Mouse (Mus musculus) heart, postnatal 4 days (tissue): ENCODE measurements around the gene Zdhhc17. TPM values are rescaled to one million over a fixed set of nuclear protein-coding genes. Genes with fewer than 3 reads are reported as not detected.

Source experiments
- DNase-seq: peaks from one replicate; pipeline ENCODE4 v3.0.0; 2021
- total RNA-seq, 2 experiments: library from RNA; stranded (reverse); gene quantifications; 2 replicates each; pipeline ENCODE4 v1.2.3; 2021

The Zdhhc17 gene
- total RNA-seq, 2 experiments from 2014 or later: 24.9 to 25.8 TPM

DNA sequence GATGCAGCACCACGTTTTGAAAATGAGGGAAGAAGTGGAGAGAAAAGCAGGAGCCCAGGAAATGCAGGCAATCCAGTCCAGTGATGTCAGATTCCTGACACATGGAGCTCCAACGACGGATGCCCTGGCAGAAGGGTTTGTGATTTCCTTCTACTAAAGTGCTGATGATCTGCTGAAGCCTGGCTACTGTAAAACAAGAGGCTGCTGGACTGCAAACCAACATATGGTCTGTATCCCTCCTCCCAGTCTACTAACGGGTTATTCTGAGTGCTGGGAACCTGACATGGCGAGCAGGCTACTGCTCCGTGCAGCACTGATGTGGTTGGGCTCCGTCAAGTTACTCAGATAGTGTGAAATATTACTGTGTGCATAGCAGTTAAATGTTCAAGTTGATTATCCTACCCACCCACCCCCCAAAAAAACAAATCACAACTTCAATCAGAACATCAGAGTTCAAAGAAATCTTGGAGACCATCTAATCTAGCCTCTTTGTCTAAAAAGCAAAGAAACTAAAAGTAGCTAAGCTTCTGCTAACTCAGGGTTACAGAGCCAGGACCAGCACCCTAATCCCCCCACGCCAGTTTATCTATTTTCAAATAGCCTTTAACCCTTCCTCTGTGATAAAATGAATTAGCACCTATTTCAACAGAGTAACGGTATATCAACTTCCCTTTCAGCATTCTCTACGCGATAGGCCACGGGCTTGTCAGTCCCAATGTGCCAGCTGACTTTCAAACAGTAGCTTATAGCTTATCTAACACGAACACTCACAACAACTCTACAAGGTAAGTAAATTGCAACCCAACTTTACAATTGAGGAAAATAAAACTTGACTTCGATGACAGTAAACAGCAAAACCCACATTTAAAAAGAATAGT is 4.1 kb downstream of the Zdhhc17 start:
- peak; percentile 30 for DNase-seq

- no peak for DNase-seq
Measured at GRCm38 (mm10) chr10:111004220-111004619, 5.7 kb downstream of the Zdhhc17 start.

GRCm38 (mm10) chr10:110999201-110999600 is 10.7 kb downstream of the Zdhhc17 start:
- no peak for DNase-seq

DNA sequence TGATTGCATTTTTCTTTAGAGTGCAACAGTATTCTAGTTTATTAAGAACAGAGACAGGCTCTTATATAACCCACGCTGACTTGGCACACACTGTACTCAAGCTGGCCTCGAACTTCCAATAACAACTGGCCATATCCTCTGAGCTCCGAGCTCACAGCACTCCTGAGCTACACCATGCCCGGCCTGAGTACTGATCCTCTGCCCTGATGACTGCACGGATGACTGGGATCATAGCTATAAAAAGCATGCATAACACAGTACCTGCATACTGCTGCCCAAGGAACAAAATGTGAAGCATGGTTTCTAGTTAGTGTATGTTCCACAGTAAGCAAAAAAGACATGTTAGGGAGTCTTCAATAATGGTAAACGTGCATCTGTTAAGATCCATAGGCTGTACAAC is 12.8 kb downstream of the Zdhhc17 start:
- no peak for DNase-seq

- no peak for DNase-seq
Measured at GRCm38 (mm10) chr10:110994761-110995160, 15.2 kb downstream of the Zdhhc17 start.

- DNase-seq: no peak
Measured at GRCm38 (mm10) chr10:110993249-110993648, 16.7 kb downstream of the Zdhhc17 start.

- no peak for DNase-seq
Measured at GRCm38 (mm10) chr10:110992047-110992431, 17.9 kb downstream of the Zdhhc17 start.

DNA sequence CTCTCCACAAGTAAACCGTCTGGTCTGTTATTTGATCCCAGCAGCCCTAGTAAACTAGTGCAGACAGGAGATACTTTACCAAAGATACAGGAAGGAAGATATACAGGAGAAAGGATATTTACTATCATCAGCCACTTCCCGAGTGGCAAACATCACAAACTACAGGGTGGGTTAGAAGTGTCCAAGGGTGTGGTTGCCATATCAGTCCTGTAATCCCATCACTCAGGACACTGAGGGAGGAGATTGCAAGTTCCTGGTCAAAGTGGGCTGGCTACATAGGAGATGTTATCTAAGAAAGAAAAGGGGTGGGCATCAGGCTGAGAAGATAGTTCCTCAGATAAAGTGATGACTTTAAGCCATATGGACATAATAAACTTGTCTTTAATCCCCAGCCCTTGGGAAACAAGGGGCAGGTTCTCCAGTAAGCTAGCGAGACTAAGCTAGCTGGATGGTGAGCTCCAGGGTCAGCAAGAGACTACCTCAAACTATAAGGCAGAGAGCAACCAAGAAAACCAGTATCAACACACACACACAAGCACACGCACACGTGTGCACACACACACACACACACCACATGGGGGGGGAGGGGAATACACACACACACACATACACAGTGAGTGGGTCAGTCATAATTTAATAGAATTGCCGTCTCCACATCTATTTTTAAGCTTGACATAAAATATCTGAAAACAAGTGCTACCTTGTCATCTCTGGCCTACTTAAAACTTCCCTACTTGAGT is 18.5 kb downstream of the Zdhhc17 start:
- no peak for DNase-seq

DNA sequence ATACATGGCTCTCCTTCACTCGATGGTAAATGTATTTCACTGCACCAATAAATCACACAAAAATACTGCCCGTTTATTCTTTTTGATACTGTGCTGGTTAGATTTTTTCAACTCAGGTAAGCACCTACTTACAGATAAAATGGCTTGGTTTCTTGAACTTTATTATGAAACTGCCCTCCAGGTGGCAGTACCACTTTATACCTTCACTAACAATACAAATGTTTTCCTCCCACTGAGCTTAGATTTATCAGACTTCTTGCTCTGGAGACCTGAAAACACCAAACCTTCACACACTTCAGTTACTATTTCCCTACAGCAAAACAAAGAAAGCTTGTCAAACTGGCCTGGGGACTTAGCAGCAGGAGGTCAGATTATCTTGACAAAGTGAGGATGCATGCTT is 20.2 kb downstream of the Zdhhc17 start:
- DNase-seq: peak; percentile 28

- peak; percentile 51 for DNase-seq
Measured at GRCm38 (mm10) chr10:110986682-110987081, 23.3 kb downstream of the Zdhhc17 start.

DNA sequence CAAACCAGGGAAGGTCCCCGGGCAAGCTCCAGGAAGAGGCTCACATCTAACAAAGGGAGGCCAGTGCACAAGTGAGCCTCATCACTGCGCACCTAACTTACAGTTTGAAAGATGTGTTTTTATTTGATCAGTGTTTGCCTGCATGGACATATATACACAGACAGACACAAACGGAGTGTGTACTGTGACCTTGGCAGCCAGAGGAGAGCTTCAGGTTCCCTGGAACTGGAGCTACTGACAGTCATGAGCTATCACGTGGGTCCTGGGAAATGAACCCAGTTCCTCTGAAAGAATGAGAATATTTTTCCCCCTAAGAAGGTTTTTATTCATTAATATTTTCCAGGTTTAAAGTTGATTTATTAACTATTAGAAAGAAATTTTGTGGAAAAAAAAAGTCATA is 27.2 kb downstream of the Zdhhc17 start:
- no peak for DNase-seq

DNA sequence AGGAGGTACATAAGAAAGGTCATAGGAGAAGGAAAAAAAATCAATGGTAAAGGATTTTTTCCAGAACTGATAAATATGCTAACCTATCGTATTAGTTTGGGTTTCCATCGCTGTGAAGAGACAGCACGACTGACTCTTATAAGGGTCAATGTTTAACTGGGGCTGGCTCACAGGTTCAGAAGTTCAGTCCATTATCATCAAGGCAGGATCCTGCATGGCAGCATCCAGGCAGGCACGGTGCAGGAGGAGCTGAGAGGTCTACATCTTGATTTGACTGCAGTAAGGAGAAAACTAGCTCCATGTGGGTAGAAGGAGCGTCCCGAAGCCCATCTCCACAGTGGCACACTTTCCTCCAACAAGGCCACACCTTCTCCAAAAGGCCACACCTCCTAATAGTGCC is 29.5 kb downstream of the Zdhhc17 start:
- DNase-seq: no peak

- no peak for DNase-seq
Measured at GRCm38 (mm10) chr10:110979431-110979830, 30.5 kb downstream of the Zdhhc17 start.

- no peak for DNase-seq
Measured at GRCm38 (mm10) chr10:110977379-110977778, 32.6 kb downstream of the Zdhhc17 start.

DNA sequence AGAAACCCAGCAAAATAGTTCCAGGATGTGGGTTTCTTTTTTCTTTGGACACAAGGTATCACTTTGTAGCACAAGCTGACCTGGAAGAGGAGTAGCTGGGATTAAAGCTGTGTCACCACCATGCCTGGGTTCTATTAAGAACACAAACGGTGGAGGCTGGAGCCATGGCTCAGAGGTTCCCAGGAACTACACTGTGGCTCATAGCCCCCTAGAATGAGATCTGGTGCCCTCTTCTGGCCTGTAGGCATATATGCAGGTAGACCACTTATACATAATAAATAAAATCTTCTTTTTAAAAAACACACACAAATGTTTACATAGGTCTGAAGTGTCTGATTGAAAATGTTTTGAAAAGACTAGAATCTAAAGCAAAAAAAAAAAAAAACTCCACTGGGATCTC is 33.9 kb downstream of the Zdhhc17 start:
- peak; percentile 49 for DNase-seq

- DNase-seq: no peak
Measured at GRCm38 (mm10) chr10:110974885-110975284, 35.1 kb downstream of the Zdhhc17 start.

GRCm38 (mm10) chr10:110974463-110974862 is 35.5 kb downstream of the Zdhhc17 start:
- peak; percentile 68 for DNase-seq

- no peak for DNase-seq
Measured at GRCm38 (mm10) chr10:110971998-110972397, 37.9 kb downstream of the Zdhhc17 start.

DNA sequence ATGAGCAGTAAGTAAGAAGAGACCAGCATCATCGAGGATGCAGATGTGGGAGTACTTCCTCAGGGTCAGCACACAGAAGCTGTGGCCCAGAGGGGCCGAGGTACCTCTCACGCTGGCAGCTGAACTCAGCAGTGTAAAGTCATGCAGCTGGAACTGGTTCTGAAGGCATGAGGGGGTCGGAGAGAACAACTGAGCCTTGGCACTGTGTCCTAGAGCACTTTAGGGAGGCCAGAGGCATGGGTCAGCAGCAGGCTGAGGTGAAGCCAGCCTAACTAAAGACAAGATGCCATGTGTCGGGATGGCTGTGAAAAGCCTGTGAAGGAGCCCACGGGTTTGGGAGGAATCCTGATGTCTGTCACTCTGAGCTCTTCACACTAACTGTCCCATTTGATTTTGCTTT is 38.5 kb downstream of the Zdhhc17 start:
- DNase-seq: no peak

- no peak for DNase-seq
Measured at GRCm38 (mm10) chr10:110971044-110971443, 38.9 kb downstream of the Zdhhc17 start.

- DNase-seq: no peak
Measured at GRCm38 (mm10) chr10:110962172-110962571, 47.8 kb downstream of the Zdhhc17 start.

- no peak for DNase-seq
Measured at GRCm38 (mm10) chr10:110960841-110961240, 49.1 kb downstream of the Zdhhc17 start.

- DNase-seq: no peak
Measured at GRCm38 (mm10) chr10:110959781-110960180, 50.2 kb downstream of the Zdhhc17 start.

- no peak for DNase-seq
Measured at GRCm38 (mm10) chr10:110958879-110959278, 51.1 kb downstream of the Zdhhc17 start.
